Mouse (Mus musculus): Measurements from ENCODE around the gene Trarg1. TPM values are rescaled to one million over a fixed set of nuclear protein-coding genes. Genes with fewer than 3 reads are reported as not detected.

Gene Trarg1
- polyA plus RNA-seq, 1 experiment from 2014 or later = 0.04 TPM

GRCm38 (mm10) chr11:76744550-76744949, 64.9 kb downstream of the Trarg1 start:
- DNase-seq (ENCODE audit: low spot score) = no peak
- peaks cover 84% of the 10 kb centered on the region for H3K36me3 ChIP-seq

GRCm38 (mm10) chr11:76745921-76746320, 66.3 kb downstream of the Trarg1 start:
- Histone ChIP-seq H3K9me3 (replicated peaks) (no peaks in the 10 kb centered on the region), H3K4me3 (no peak overlapping the region), H3K27me3 (ENCODE audit: low read depth, poor library complexity, severe bottlenecking) (no peaks in the 10 kb centered on the region), H3K27ac (no peak overlapping the region), H3K36me3 (peaks cover 92% of the 10 kb centered on the region), H3K4me1 (no peaks in the 10 kb centered on the region)
- DNase-seq (ENCODE audit: low spot score) = no peak
- 90% methylated on average over 1 of the region's 1 CpGs for WGBS

More at GRCm38 (mm10) chr11:76744550-76744949, 64.9 kb downstream of the Trarg1 start:
- no peaks in the 10 kb centered on the region for H3K4me1 ChIP-seq
- H3K9me3 ChIP-seq (replicated peaks) = no peaks in the 10 kb centered on the region
- no peak overlapping the region for H3K27ac ChIP-seq
- whole genome bisulfite sequencing = 81% methylated on average over 7 of the region's 7 CpGs
- no peak overlapping the region for H3K4me3 ChIP-seq
- no peaks in the 10 kb centered on the region for H3K27me3 ChIP-seq (ENCODE audit: low read depth, poor library complexity, severe bottlenecking)

Other genes with a start within 250 kb of the Trarg1 start
- 44.7 and 53.7 TPM in 2 replicates for gene Abr, start 57.5 kb upstream of the Trarg1 start, polyA plus RNA-seq (2016; fragmentation: Nextera tagmentation; extraction: Ambion mirVana)
- 18.9 and 22.9 TPM in 2 replicates for gene Bhlha9, start 7.3 kb upstream of the Trarg1 start, polyA plus RNA-seq (2016; fragmentation: Nextera tagmentation; extraction: Ambion mirVana)
- gene Gosr1, start 83.8 kb downstream of the Trarg1 start, polyA plus RNA-seq (2016; fragmentation: Nextera tagmentation; extraction: Ambion mirVana) = 21.3 and 21.7 TPM in 2 replicates
- gene Cpd, start 167.2 kb downstream of the Trarg1 start, polyA plus RNA-seq (2016; fragmentation: Nextera tagmentation; extraction: Ambion mirVana) = 6.8 and 9.2 TPM in 2 replicates
- gene Tmigd1, start 222.4 kb downstream of the Trarg1 start, polyA plus RNA-seq (2016; fragmentation: Nextera tagmentation; extraction: Ambion mirVana) = 0.10 and 0.14 TPM in 2 replicates
- gene Blmh, start 245.0 kb downstream of the Trarg1 start, polyA plus RNA-seq (2016; fragmentation: Nextera tagmentation; extraction: Ambion mirVana) = 200 and 201 TPM in 2 replicates